Mouse (Mus musculus) embryonic fibroblast, embryonic 13.5 days (primary cell): Measurements from ENCODE around the gene Mpv17.

ENCODE experiments used
- CTCF ChIP-seq: IDR thresholded peaks from 2 replicates; pipeline ENCODE4 v1.5.1; 2011; ENCODE audit warnings: mild to moderate bottlenecking, control low read depth, low read length, moderate library complexity, borderline replicate concordance; ENCODE audit not compliant: insufficient read depth
- POLR2A ChIP-seq: IDR thresholded peaks from 2 replicates; pipeline ENCODE4 v1.6.1; 2011; ENCODE audit warnings: low read depth, mild to moderate bottlenecking, control low read depth, low read length, moderate library complexity

GRCm38 (mm10) chr5:31110781-31111180, 43.3 kb downstream of the Mpv17 start:
- TF ChIP-seq POLR2A (no peak), CTCF (no peak)
